Mouse (Mus musculus): ENCODE data around the gene Elovl7. TPM values are rescaled to one million over a fixed set of nuclear protein-coding genes. Genes with fewer than 3 reads are reported as not detected.

Elovl7 gene
- polyA plus RNA-seq, 1 experiment: 0.51 TPM

- H3K79me3 ChIP-seq (ENCODE audit: low read depth): peaks cover 25% of the 10 kb centered on the region
- no peaks in the 10 kb centered on the region for H3K27me3 ChIP-seq (ENCODE audit: control insufficient read depth, insufficient read depth, insufficient read length)
- TF ChIP-seq CEBPB (IDR thresholded peaks at IDR 0.05; ENCODE audit: low read depth): no peak
- no peak for TF ChIP-seq CTCF (IDR thresholded peaks at IDR 0.05; ENCODE audit: control insufficient read depth, insufficient read depth, insufficient read length)
- TF ChIP-seq MYOG (IDR thresholded peaks at IDR 0.05; ENCODE audit: control insufficient read depth, extremely low read depth, insufficient read length): no peak
- no peak for TF ChIP-seq MYOD1 (IDR thresholded peaks at IDR 0.05; ENCODE audit: control insufficient read depth, insufficient read length, low read depth)
- no peak for TF ChIP-seq MAX (IDR thresholded peaks at IDR 0.05)
- no peak for TF ChIP-seq FOSL1 (IDR thresholded peaks at IDR 0.05; ENCODE audit: insufficient read depth, low read length, poor library complexity, severe bottlenecking)
- TF ChIP-seq USF1 (IDR thresholded peaks at IDR 0.05; ENCODE audit: low read depth): no peak
- no peaks in the 10 kb centered on the region for H3K36me3 ChIP-seq (ENCODE audit: control insufficient read depth, insufficient read depth)
- no peak overlapping the region for H3ac ChIP-seq (ENCODE audit: control insufficient read depth, insufficient read length, low read depth)
- H3K4me3 ChIP-seq (ENCODE audit: insufficient read depth, poor library complexity, severe bottlenecking): no peak overlapping the region
- peaks cover 60% of the 10 kb centered on the region for H3K79me2 ChIP-seq (ENCODE audit: control insufficient read depth, insufficient read depth)
Observed at GRCm38 (mm10) chr13:108317414-108317813, 103.2 kb downstream of the Elovl7 start.

- no peak overlapping the region for H3K4me3 ChIP-seq (ENCODE audit: insufficient read depth, poor library complexity, severe bottlenecking)
- H3ac ChIP-seq (ENCODE audit: control insufficient read depth, insufficient read length, low read depth): no peak overlapping the region
- H3K36me3 ChIP-seq (ENCODE audit: control insufficient read depth, insufficient read depth): peaks cover 3% of the 10 kb centered on the region
- H3K79me2 ChIP-seq (ENCODE audit: control insufficient read depth, insufficient read depth): peaks cover 62% of the 10 kb centered on the region
- TF ChIP-seq MYOD1 (IDR thresholded peaks at IDR 0.05; ENCODE audit: control insufficient read depth, insufficient read length, low read depth) (no peak), FOSL1 (IDR thresholded peaks at IDR 0.05; ENCODE audit: insufficient read depth, low read length, poor library complexity, severe bottlenecking) (no peak), CEBPB (IDR thresholded peaks at IDR 0.05; ENCODE audit: low read depth) (no peak), USF1 (IDR thresholded peaks at IDR 0.05; ENCODE audit: low read depth) (no peak), CTCF (IDR thresholded peaks at IDR 0.05; ENCODE audit: control insufficient read depth, insufficient read depth, insufficient read length) (no peak), MAX (IDR thresholded peaks at IDR 0.05) (no peak), MYOG (IDR thresholded peaks at IDR 0.05; ENCODE audit: control insufficient read depth, extremely low read depth, insufficient read length) (no peak)
- H3K27me3 ChIP-seq (ENCODE audit: control insufficient read depth, insufficient read depth, insufficient read length): no peaks in the 10 kb centered on the region
- H3K79me3 ChIP-seq (ENCODE audit: low read depth): peaks cover 27% of the 10 kb centered on the region
Observed at GRCm38 (mm10) chr13:108319028-108319427, 104.8 kb downstream of the Elovl7 start.

DNA sequence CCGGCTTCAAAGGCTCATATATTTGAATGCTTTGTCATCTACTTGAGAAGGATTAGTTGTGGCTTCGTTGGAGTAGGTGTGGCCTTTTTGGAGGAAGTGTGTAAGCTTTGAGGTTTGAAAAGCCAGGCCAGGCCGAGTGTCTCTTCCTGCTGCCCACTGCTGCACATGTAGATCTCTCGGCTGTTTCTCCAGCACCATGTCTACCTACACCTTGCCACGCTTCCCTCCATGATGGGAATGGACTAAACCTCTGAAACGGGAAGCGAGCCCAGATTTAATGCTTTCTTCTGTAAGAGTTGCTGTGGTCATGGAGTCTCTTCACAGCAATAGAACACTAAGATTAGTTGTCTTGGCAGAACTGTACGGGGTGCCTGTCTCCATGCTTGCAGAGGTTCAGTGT, 106.0 kb downstream of the Elovl7 start:
- Histone ChIP-seq H3K79me2 (ENCODE audit: control insufficient read depth, insufficient read depth) (peaks cover 62% of the 10 kb centered on the region), H3K27me3 (ENCODE audit: control insufficient read depth, insufficient read depth, insufficient read length) (no peaks in the 10 kb centered on the region), H3ac (ENCODE audit: control insufficient read depth, insufficient read length, low read depth) (no peak overlapping the region), H3K36me3 (ENCODE audit: control insufficient read depth, insufficient read depth) (peaks cover 12% of the 10 kb centered on the region), H3K4me3 (ENCODE audit: insufficient read depth, poor library complexity, severe bottlenecking) (no peak overlapping the region), H3K79me3 (ENCODE audit: low read depth) (peaks cover 27% of the 10 kb centered on the region)
- TF ChIP-seq FOSL1 (IDR thresholded peaks at IDR 0.05; ENCODE audit: insufficient read depth, low read length, poor library complexity, severe bottlenecking): no peak
- no peak for TF ChIP-seq CTCF (IDR thresholded peaks at IDR 0.05; ENCODE audit: control insufficient read depth, insufficient read depth, insufficient read length)
- no peak for TF ChIP-seq MYOD1 (IDR thresholded peaks at IDR 0.05; ENCODE audit: control insufficient read depth, insufficient read length, low read depth)
- TF ChIP-seq MYOG (IDR thresholded peaks at IDR 0.05; ENCODE audit: control insufficient read depth, extremely low read depth, insufficient read length): no peak
- TF ChIP-seq MAX (IDR thresholded peaks at IDR 0.05): no peak
- TF ChIP-seq USF1 (IDR thresholded peaks at IDR 0.05; ENCODE audit: low read depth): no peak
- TF ChIP-seq CEBPB (IDR thresholded peaks at IDR 0.05; ENCODE audit: low read depth): no peak

GRCm38 (mm10) chr13:108322466-108322865, 108.3 kb downstream of the Elovl7 start:
- TF ChIP-seq MYOD1 (IDR thresholded peaks at IDR 0.05; ENCODE audit: control insufficient read depth, insufficient read length, low read depth) (no peak), USF1 (IDR thresholded peaks at IDR 0.05; ENCODE audit: low read depth) (no peak), CTCF (IDR thresholded peaks at IDR 0.05; ENCODE audit: control insufficient read depth, insufficient read depth, insufficient read length) (no peak), FOSL1 (IDR thresholded peaks at IDR 0.05; ENCODE audit: insufficient read depth, low read length, poor library complexity, severe bottlenecking) (no peak), CEBPB (IDR thresholded peaks at IDR 0.05; ENCODE audit: low read depth) (no peak), MAX (IDR thresholded peaks at IDR 0.05) (no peak), MYOG (IDR thresholded peaks at IDR 0.05; ENCODE audit: control insufficient read depth, extremely low read depth, insufficient read length) (no peak)
- peaks cover 27% of the 10 kb centered on the region for H3K36me3 ChIP-seq (ENCODE audit: control insufficient read depth, insufficient read depth)
- peaks cover 26% of the 10 kb centered on the region for H3K79me3 ChIP-seq (ENCODE audit: low read depth)
- H3K79me2 ChIP-seq (ENCODE audit: control insufficient read depth, insufficient read depth): peaks cover 51% of the 10 kb centered on the region
- H3K27me3 ChIP-seq (ENCODE audit: control insufficient read depth, insufficient read depth, insufficient read length): no peaks in the 10 kb centered on the region
- no peak overlapping the region for H3K4me3 ChIP-seq (ENCODE audit: insufficient read depth, poor library complexity, severe bottlenecking)
- H3ac ChIP-seq (ENCODE audit: control insufficient read depth, insufficient read length, low read depth): no peak overlapping the region

DNA sequence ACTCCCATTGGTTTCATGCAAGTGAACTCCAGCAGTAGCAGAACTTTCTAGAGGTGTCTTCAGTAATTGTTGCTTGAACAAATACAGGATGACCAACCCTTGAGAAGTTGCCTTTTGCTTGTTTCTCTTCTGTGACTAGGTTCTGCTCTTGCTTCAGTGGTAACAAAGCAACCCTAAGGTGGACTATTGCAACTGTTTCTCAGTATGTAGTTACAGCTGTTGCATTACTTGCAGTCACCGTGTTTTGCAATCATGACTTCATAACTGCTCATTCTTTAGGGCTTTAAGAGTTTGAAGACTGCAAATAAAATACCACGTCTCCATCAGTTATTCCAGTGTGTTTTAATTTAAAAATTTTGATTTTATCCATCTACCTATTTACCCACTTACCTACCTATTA, 109.1 kb downstream of the Elovl7 start:
- no peak overlapping the region for H3ac ChIP-seq (ENCODE audit: control insufficient read depth, insufficient read length, low read depth)
- TF ChIP-seq MYOG (IDR thresholded peaks at IDR 0.05; ENCODE audit: control insufficient read depth, extremely low read depth, insufficient read length): no peak
- TF ChIP-seq FOSL1 (IDR thresholded peaks at IDR 0.05; ENCODE audit: insufficient read depth, low read length, poor library complexity, severe bottlenecking): no peak
- TF ChIP-seq CTCF (IDR thresholded peaks at IDR 0.05; ENCODE audit: control insufficient read depth, insufficient read depth, insufficient read length): no peak
- TF ChIP-seq MAX (IDR thresholded peaks at IDR 0.05): no peak
- TF ChIP-seq MYOD1 (IDR thresholded peaks at IDR 0.05; ENCODE audit: control insufficient read depth, insufficient read length, low read depth): no peak
- no peak for TF ChIP-seq USF1 (IDR thresholded peaks at IDR 0.05; ENCODE audit: low read depth)
- TF ChIP-seq CEBPB (IDR thresholded peaks at IDR 0.05; ENCODE audit: low read depth): no peak
- H3K79me2 ChIP-seq (ENCODE audit: control insufficient read depth, insufficient read depth): peaks cover 43% of the 10 kb centered on the region
- H3K4me3 ChIP-seq (ENCODE audit: insufficient read depth, poor library complexity, severe bottlenecking): no peak overlapping the region
- H3K27me3 ChIP-seq (ENCODE audit: control insufficient read depth, insufficient read depth, insufficient read length): no peaks in the 10 kb centered on the region
- H3K36me3 ChIP-seq (ENCODE audit: control insufficient read depth, insufficient read depth): peaks cover 27% of the 10 kb centered on the region
- H3K79me3 ChIP-seq (ENCODE audit: low read depth): peaks cover 19% of the 10 kb centered on the region

Measured in C2C12 (cell line).